In the genomic region with DNA sequence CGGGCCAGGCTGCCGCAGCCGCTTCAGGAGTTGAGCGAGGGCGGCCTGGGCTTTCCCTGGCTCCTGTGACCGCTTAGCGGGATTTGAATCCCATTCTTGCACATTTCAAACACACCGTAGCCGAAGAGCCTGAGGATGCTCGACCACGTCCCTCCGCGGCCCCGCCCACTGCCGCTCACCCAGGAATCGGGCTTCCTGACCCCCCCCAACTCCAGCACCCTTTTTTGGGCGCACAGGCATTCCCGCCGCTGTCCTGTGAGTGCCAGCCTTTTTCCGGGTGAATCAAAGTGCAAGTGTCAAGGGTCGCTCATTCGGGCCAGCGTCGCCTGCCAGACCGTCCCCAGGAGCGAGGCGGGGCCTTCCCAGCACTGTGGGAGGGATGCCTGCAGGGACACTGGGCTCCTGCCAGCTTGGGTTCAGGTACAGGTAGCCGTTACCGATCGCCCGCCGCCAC, we compare ENCODE assay signal across 8 mouse cellular contexts. TPM values are rescaled to one million over a fixed set of nuclear protein-coding genes. Genes with fewer than 3 reads are reported as not detected.
DNase-seq lines count a peak whose midpoint lies in the region; ATAC-seq and TF ChIP-seq lines count a peak whose summit lies in the region.

No protein-coding gene starts in this region.

- no peak for TF ChIP-seq EP300 in liver, postnatal 0 days (IDR thresholded peaks at IDR 0.05; ENCODE audit: low read depth)

- H3K4me2 ChIP-seq in forebrain, embryonic 16.5 days (ENCODE audit: low read length): peak overlapping the region; percentile 73
- peak overlapping the region; percentile 90 for H3K4me2 ChIP-seq in intestine, embryonic 15.5 days (replicated peaks)
- peak overlapping the region; percentile 91 for H3K4me2 ChIP-seq in liver, postnatal 0 days (ENCODE audit: low read depth, low read length)
- H3K4me2 ChIP-seq in neural tube, embryonic 15.5 days: peak overlapping the region; percentile 89

- ATAC-seq in forebrain, embryonic 16.5 days: peak; percentile 32
- peak; percentile 52 for ATAC-seq in intestine, embryonic 15.5 days
- peak; percentile 63 for ATAC-seq in liver, postnatal 0 days
- ATAC-seq in neural tube, embryonic 15.5 days (ENCODE audit: low FRiP score): peak; percentile 33

- TF ChIP-seq CTCF in liver, postnatal 0 days (IDR thresholded peaks at IDR 0.05; ENCODE audit: low read depth): no peak

- H3K4me3 ChIP-seq in forebrain, embryonic 16.5 days (replicated peaks; ENCODE audit: low read length): peak overlapping the region; percentile 97
- H3K4me3 ChIP-seq in intestine, embryonic 15.5 days (replicated peaks): peak overlapping the region; percentile 98
- H3K4me3 ChIP-seq in liver, postnatal 0 days (ENCODE audit: low read depth, low read length): peak overlapping the region; percentile 98
- H3K4me3 ChIP-seq in neural tube, embryonic 15.5 days (replicated peaks): peak overlapping the region; percentile 96

- under 1% methylated on average over 32 of the region's 32 CpGs for WGBS in forebrain, embryonic 16.5 days
- 1% methylated on average over 32 of the region's 32 CpGs for WGBS in intestine, embryonic 15.5 days
- 2% methylated on average over 32 of the region's 32 CpGs for WGBS in liver, postnatal 0 days (ENCODE audit: insufficient replicate concordance)
- under 1% methylated on average over 32 of the region's 32 CpGs for WGBS in neural tube, embryonic 15.5 days

- H3K9ac ChIP-seq in forebrain, embryonic 16.5 days (replicated peaks; ENCODE audit: low read depth, low read length): peak overlapping the region; percentile 97
- H3K9ac ChIP-seq in intestine, embryonic 15.5 days: peak overlapping the region; percentile 93
- H3K9ac ChIP-seq in liver, postnatal 0 days (replicated peaks): peak overlapping the region; percentile 89
- H3K9ac ChIP-seq in neural tube, embryonic 15.5 days (replicated peaks): peak overlapping the region; percentile 91

- DNase-seq in layer of hippocampus, postnatal 10 days (ENCODE audit: low spot score in 2 of 2): peak; percentile 48 to 64
- no peak for DNase-seq in layer of hippocampus, postnatal 36 days
- peak; percentile 75 for DNase-seq in cerebellum, adult 11-12 months
- DNase-seq in liver, postnatal 0 days: peak; percentile 83
- DNase-seq in T-cell, adult 2 months (ENCODE audit: low spot score): no peak

- H3K9me3 ChIP-seq in forebrain, embryonic 16.5 days (ENCODE audit: control insufficient read depth, low read length): no peaks in the 10 kb centered on the region
- no peaks in the 10 kb centered on the region for H3K9me3 ChIP-seq in intestine, embryonic 15.5 days
- no peaks in the 10 kb centered on the region for H3K9me3 ChIP-seq in liver, postnatal 0 days (ENCODE audit: low read length)
- no peaks in the 10 kb centered on the region for H3K9me3 ChIP-seq in neural tube, embryonic 15.5 days (replicated peaks)

- peaks cover 26% of the 10 kb centered on the region for H3K4me1 ChIP-seq in forebrain, embryonic 16.5 days (replicated peaks; ENCODE audit: control insufficient read depth, insufficient read depth, low read length)
- peaks cover 35% of the 10 kb centered on the region for H3K4me1 ChIP-seq in intestine, embryonic 15.5 days (replicated peaks)
- peaks cover 41% of the 10 kb centered on the region for H3K4me1 ChIP-seq in liver, postnatal 0 days (ENCODE audit: insufficient read depth)
- H3K4me1 ChIP-seq in neural tube, embryonic 15.5 days: peaks cover 42% of the 10 kb centered on the region

- no peaks in the 10 kb centered on the region; the same call in 1 of the 2 replicates for H3K36me3 ChIP-seq in forebrain, embryonic 16.5 days (ENCODE audit: control insufficient read depth, insufficient read depth)
- H3K36me3 ChIP-seq in intestine, embryonic 15.5 days: peaks cover 17% of the 10 kb centered on the region; the same call in 1 of the 2 replicates
- H3K36me3 ChIP-seq in liver, postnatal 0 days (replicated peaks; ENCODE audit: insufficient read depth, low read length): peaks cover 24% of the 10 kb centered on the region
- H3K36me3 ChIP-seq in neural tube, embryonic 15.5 days: peaks cover 20% of the 10 kb centered on the region

- peak overlapping the region; percentile 90 for H3K27ac ChIP-seq in forebrain, embryonic 16.5 days (ENCODE audit: low read length)
- peak overlapping the region; percentile 84 for H3K27ac ChIP-seq in intestine, embryonic 15.5 days
- peak overlapping the region; percentile 88 for H3K27ac ChIP-seq in liver, postnatal 0 days (ENCODE audit: low read depth)
- H3K27ac ChIP-seq in neural tube, embryonic 15.5 days (replicated peaks): peak overlapping the region; percentile 88

- H3K27me3 ChIP-seq in forebrain, embryonic 16.5 days (replicated peaks; ENCODE audit: control insufficient read depth, insufficient read depth, low read length): no peaks in the 10 kb centered on the region
- no peaks in the 10 kb centered on the region for H3K27me3 ChIP-seq in intestine, embryonic 15.5 days (replicated peaks)
- H3K27me3 ChIP-seq in liver, postnatal 0 days (ENCODE audit: insufficient read depth, low read length): no peaks in the 10 kb centered on the region
- H3K27me3 ChIP-seq in neural tube, embryonic 15.5 days (replicated peaks): no peaks in the 10 kb centered on the region

RNA-seq across cellular contexts. Expression of gene Spata2, which starts 11.2 kb away (rescaled TPM):
- total RNA-seq in layer of hippocampus, postnatal 10 days (2021): 10 to 100 TPM; 64.6 to 65.1 TPM
- total RNA-seq in layer of hippocampus, postnatal 36 days (2021): 10 to 100 TPM; 77.8 to 83.1 TPM
- polyA plus RNA-seq in forebrain, embryonic 16.5 days (2015; fragmentation: Nextera tagmentation; extraction: Ambion mirVana): 34.8 and 37.6 TPM in 2 replicates
- polyA plus RNA-seq in intestine, embryonic 15.5 days (2015; fragmentation: Nextera tagmentation; extraction: Ambion mirVana): 12.7 and 13.8 TPM in 2 replicates
- 4.7 and 4.9 TPM in 2 replicates for polyA plus RNA-seq in liver, postnatal 0 days (2015; fragmentation: Nextera tagmentation; extraction: Ambion mirVana)
- polyA plus RNA-seq in neural tube, embryonic 15.5 days (2015; fragmentation: Nextera tagmentation; extraction: Ambion mirVana): 27.0 and 28.6 TPM in 2 replicates

RNA-seq across cellular contexts. Expression of gene Rnf114, which starts 11.5 kb away (rescaled TPM):
- 10 to 100 TPM; 31.1 to 34.1 TPM for total RNA-seq in layer of hippocampus, postnatal 10 days (2021)
- 10 to 100 TPM; 48.4 to 51.1 TPM for total RNA-seq in layer of hippocampus, postnatal 36 days (2021)
- polyA plus RNA-seq in forebrain, embryonic 16.5 days (2015; fragmentation: Nextera tagmentation; extraction: Ambion mirVana): 133 and 140 TPM in 2 replicates
- polyA plus RNA-seq in intestine, embryonic 15.5 days (2015; fragmentation: Nextera tagmentation; extraction: Ambion mirVana): 65.3 and 73.3 TPM in 2 replicates
- 39.5 and 44.0 TPM in 2 replicates for polyA plus RNA-seq in liver, postnatal 0 days (2015; fragmentation: Nextera tagmentation; extraction: Ambion mirVana)
- polyA plus RNA-seq in neural tube, embryonic 15.5 days (2015; fragmentation: Nextera tagmentation; extraction: Ambion mirVana): 98.4 and 106 TPM in 2 replicates

RNA-seq across cellular contexts. Expression of gene Snai1, which starts 34.1 kb away (rescaled TPM):
- 1 to 10 TPM; 1.5 to 1.7 TPM for total RNA-seq in layer of hippocampus, postnatal 10 days (2021)
- total RNA-seq in layer of hippocampus, postnatal 36 days (2021): under 1 TPM; 0.50 to 0.94 TPM
- 4.3 and 4.4 TPM in 2 replicates for polyA plus RNA-seq in forebrain, embryonic 16.5 days (2015; fragmentation: Nextera tagmentation; extraction: Ambion mirVana)
- 14.3 and 16.1 TPM in 2 replicates for polyA plus RNA-seq in intestine, embryonic 15.5 days (2015; fragmentation: Nextera tagmentation; extraction: Ambion mirVana)
- 1.6 and 2.3 TPM in 2 replicates for polyA plus RNA-seq in liver, postnatal 0 days (2015; fragmentation: Nextera tagmentation; extraction: Ambion mirVana)
- 6.3 and 8.6 TPM in 2 replicates for polyA plus RNA-seq in neural tube, embryonic 15.5 days (2015; fragmentation: Nextera tagmentation; extraction: Ambion mirVana)

Comparison
In these comparisons a context has a peak if more than half of its experiments do, and no peak if none do; other contexts are left out.
1. DNase-seq: peak in layer of hippocampus, postnatal 10 days (2 of 2), cerebellum, adult 11-12 months (single experiment) and liver, postnatal 0 days (single experiment); none in layer of hippocampus, postnatal 36 days (0 of 2) and T-cell, adult 2 months (single experiment).
2. Peak in every context shown above with its lines, with median percentiles within 50 percentile points of each other: ATAC-seq, H3K27ac ChIP-seq, H3K4me2 ChIP-seq, H3K4me3 ChIP-seq and H3K9ac ChIP-seq.